Mouse (Mus musculus) intestine, embryonic 14.5 days (tissue): ENCODE measurements around the gene Asb16. TPM values are rescaled to one million over a fixed set of nuclear protein-coding genes. Genes with fewer than 3 reads are reported as not detected.
A peak's percentile ranks its signal among the peaks of the same experiment; 100 is the strongest.

Source experiments
- ATAC-seq: fragments of 200-750 bp; cut with Nextera tagmentation; replicated peaks from 2 replicates; pipeline ENCODE4 v1.8.0; 2017; ENCODE audit warnings: low read depth, moderate number of reproducible peaks, moderate TSS enrichment, moderate library complexity; ENCODE audit not compliant: low FRiP score, low TSS enrichment
- DNase-seq: peaks from one replicate; pipeline ENCODE4 v3.0.0-alpha.2; 2018; ENCODE audit warnings: low spot score
- H3K27ac ChIP-seq: fragments of 300-500 bp; sonication (generic); 2 replicates; pipeline ENCODE4 v1.5.1; 2014; ENCODE audit warnings: low read depth, mild to moderate bottlenecking, control low read depth
- H3K27me3 ChIP-seq: fragments of 300-500 bp; sonication (generic); replicated peaks from 2 replicates; pipeline ENCODE4 v1.6.1; 2014; ENCODE audit warnings: low read length, control low read depth; ENCODE audit not compliant: control insufficient read depth, insufficient read depth
- H3K36me3 ChIP-seq: fragments of 300-500 bp; sonication (generic); 2 replicates; pipeline ENCODE4 v1.6.1; 2014; ENCODE audit warnings: low read length, control low read depth; ENCODE audit not compliant: control insufficient read depth, insufficient read depth
- H3K4me1 ChIP-seq: fragments of 300-500 bp; sonication (generic); replicated peaks from 2 replicates; pipeline ENCODE4 v1.6.1; 2014; ENCODE audit warnings: low read length, control low read depth, mixed read lengths; ENCODE audit not compliant: control insufficient read depth, insufficient read depth
- H3K4me2 ChIP-seq: fragments of 300-500 bp; sonication (generic); 2 replicates; pipeline ENCODE4 v1.6.1; 2014; ENCODE audit warnings: low read length
- H3K4me3 ChIP-seq: fragments of 300-500 bp; sonication (generic); 2 replicates; pipeline ENCODE4 v1.5.1; 2014; ENCODE audit warnings: low read depth, low read length, control low read depth, mixed read lengths
- H3K9ac ChIP-seq: fragments of 300-500 bp; sonication (generic); 2 replicates; pipeline ENCODE4 v1.6.1; 2014; ENCODE audit warnings: mild to moderate bottlenecking, low read length
- H3K9me3 ChIP-seq: fragments of 300-500 bp; sonication (generic); 2 replicates; pipeline ENCODE4 v1.6.1; 2016; ENCODE audit warnings: low read length, control low read depth; ENCODE audit not compliant: control insufficient read depth
- WGBS: fragments of 180-500 bp; shearing (Covaris S2); extraction: QIAGEN DNeasy Blood & Tissue Kit; methylation state at CpG from one replicate; pipeline ENCODE4 v1.1.7; 2014; 5-methylcytosine and 5-hydroxymethylcytosine counted together
- polyA plus RNA-seq: library from polyadenylated mRNA; unstranded; fragments of >200 nt; fragmentation: Nextera tagmentation; extraction: Ambion mirVana; gene quantifications from 2 replicates; pipeline ENCODE4 v1.2.1, GENCODE M21; 2014

Gene Asb16
- polyA plus RNA-seq, 1 experiment from 2014 or later, result 0.16 TPM

GRCm38 (mm10) chr11:102315690-102316571 lies 47.4 kb downstream of the Asb16 start:
- H3K4me3 ChIP-seq, result peak overlapping the region; percentile 99
- peak overlapping the region; percentile 93 for H3K4me2 ChIP-seq
- no peaks in the 10 kb centered on the region for H3K9me3 ChIP-seq
- 16% methylated on average over 14 of the region's 14 CpGs for WGBS
- H3K27ac ChIP-seq, result peak overlapping the region; percentile 98
- peaks cover 44% of the 10 kb centered on the region for H3K36me3 ChIP-seq
- peaks cover 24% of the 10 kb centered on the region for H3K4me1 ChIP-seq
- DNase-seq (no peak), ATAC-seq (no peak)
- no peaks in the 10 kb centered on the region for H3K27me3 ChIP-seq
- peak overlapping the region; percentile 99 for H3K9ac ChIP-seq

GRCm38 (mm10) chr11:102316572-102317297 lies 48.2 kb downstream of the Asb16 start:
- peak overlapping the region; percentile 99 for H3K4me3 ChIP-seq
- WGBS, result under 1% methylated on average over 31 of the region's 80 CpGs
- peak; percentile 41; the same call in 1 of the 2 replicates for ATAC-seq

GRCm38 (mm10) chr11:102317298-102317900 lies 48.9 kb downstream of the Asb16 start:
- DNase-seq (peak; percentile 89), ATAC-seq (peak; percentile 18; the same call in 1 of the 2 replicates)
- Histone ChIP-seq H3K4me2 (peak overlapping the region; percentile 93), H3K4me3 (peak overlapping the region; percentile 99), H3K36me3 (peaks cover 31% of the 10 kb centered on the region), H3K9ac (peak overlapping the region; percentile 99), H3K27me3 (no peaks in the 10 kb centered on the region), H3K27ac (peak overlapping the region; percentile 98), H3K9me3 (no peaks in the 10 kb centered on the region), H3K4me1 (peaks cover 23% of the 10 kb centered on the region)
- whole genome bisulfite sequencing, result 1% methylated on average over 70 of the region's 87 CpGs

More at GRCm38 (mm10) chr11:102316572-102317297, 48.2 kb downstream of the Asb16 start:
- peak; percentile 92 for DNase-seq
- Histone ChIP-seq H3K4me1 (peaks cover 23% of the 10 kb centered on the region), H3K9me3 (no peaks in the 10 kb centered on the region), H3K9ac (peak overlapping the region; percentile 99), H3K27ac (peak overlapping the region; percentile 98), H3K27me3 (no peaks in the 10 kb centered on the region), H3K36me3 (peaks cover 38% of the 10 kb centered on the region), H3K4me2 (peak overlapping the region; percentile 93)

- Histone ChIP-seq H3K27ac (peak overlapping the region; percentile 98), H3K36me3 (peaks cover 25% of the 10 kb centered on the region), H3K27me3 (no peaks in the 10 kb centered on the region), H3K9me3 (no peaks in the 10 kb centered on the region), H3K4me1 (peaks cover 23% of the 10 kb centered on the region), H3K4me3 (peak overlapping the region; percentile 99), H3K9ac (peak overlapping the region; percentile 99), H3K4me2 (peak overlapping the region; percentile 93)
- ATAC-seq (peak; percentile 59), DNase-seq (peak; percentile 89)
- WGBS, result under 1% methylated on average over 30 of the region's 77 CpGs
These were observed 49.5 kb downstream of the Asb16 start for GRCm38 (mm10) chr11:102317901-102318575.

GRCm38 (mm10) chr11:102318576-102319409 lies 50.2 kb downstream of the Asb16 start:
- WGBS, result under 1% methylated on average over 83 of the region's 84 CpGs
- Histone ChIP-seq H3K4me2 (peak overlapping the region; percentile 93), H3K4me3 (peak overlapping the region; percentile 99), H3K27ac (peak overlapping the region; percentile 98), H3K9me3 (no peaks in the 10 kb centered on the region), H3K9ac (peak overlapping the region; percentile 99), H3K4me1 (peaks cover 23% of the 10 kb centered on the region), H3K36me3 (peaks cover 17% of the 10 kb centered on the region), H3K27me3 (no peaks in the 10 kb centered on the region)
- no peak for ATAC-seq
- DNase-seq, result peak; percentile 88

GRCm38 (mm10) chr11:102319410-102319792 lies 50.9 kb downstream of the Asb16 start, which contains the start of gene Ubtf:
Gene Ubtf (minus strand): TSS chr11:102319742.
- H3K4me2 ChIP-seq, result peak within 1 kb of the TSS; percentile 93
- ATAC-seq (no peak), DNase-seq (peak; percentile 90)
- H3K4me1 ChIP-seq, result peaks cover 23% of the 10 kb centered on the region
- H3K27me3 ChIP-seq, result no peaks in the 10 kb centered on the region
- H3K4me3 ChIP-seq, result peak within 1 kb of the TSS; percentile 99
- H3K9ac ChIP-seq, result peak within 1 kb of the TSS; percentile 99
- H3K36me3 ChIP-seq, result peaks cover 11% of the 10 kb centered on the region
- H3K9me3 ChIP-seq, result no peaks in the 10 kb centered on the region
- H3K27ac ChIP-seq, result peak within 1 kb of the TSS; percentile 98
- 0% methylated on average over 25 of the region's 25 CpGs for WGBS

GRCm38 (mm10) chr11:102319941-102320685 lies 51.6 kb downstream of the Asb16 start:
- Histone ChIP-seq H3K4me2 (peak overlapping the region; percentile 93), H3K9ac (peak overlapping the region; percentile 99)
- under 1% methylated on average over 38 of the region's 38 CpGs for WGBS

More at GRCm38 (mm10) chr11:102319941-102320685, 51.6 kb downstream of the Asb16 start:
- Histone ChIP-seq H3K27me3 (no peaks in the 10 kb centered on the region), H3K9me3 (no peaks in the 10 kb centered on the region), H3K4me1 (peaks cover 21% of the 10 kb centered on the region), H3K27ac (peak overlapping the region; percentile 98), H3K36me3 (peaks cover 4% of the 10 kb centered on the region), H3K4me3 (peak overlapping the region; percentile 99)
- ATAC-seq (0 out of 2 replicates have a peak, but pooled peaks have one; percentile 13), DNase-seq (peak; percentile 85)
